Mouse (Mus musculus): ENCODE results near the gene Snrnp27.

GRCm38 (mm10) chr6:86637171-86637835 is 47.0 kb downstream of the Snrnp27 start:
- no peak for TF ChIP-seq CTCF (conservative IDR thresholded peaks at IDR 0.05 in 1 of 2, IDR thresholded peaks at IDR 0.05 in 1 of 2; ENCODE audit: low read depth in 2 of 2, low read length in 2 of 2)
- no peak for TF ChIP-seq CHD1 (IDR thresholded peaks at IDR 0.05; ENCODE audit: low read depth, low read length)
- no peak for TF ChIP-seq NELFE (IDR thresholded peaks at IDR 0.05; ENCODE audit: low read depth, low read length)
- TF ChIP-seq TCF12 (IDR thresholded peaks at IDR 0.05; ENCODE audit: low read depth, low read length): no peak
- no peak for TF ChIP-seq ZKSCAN1 (IDR thresholded peaks at IDR 0.05; ENCODE audit: borderline replicate concordance, low read depth, low read length)
- no peak for TF ChIP-seq USF2 (conservative IDR thresholded peaks at IDR 0.05; ENCODE audit: low read depth, low read length)
- no peak for TF ChIP-seq MAFK (IDR thresholded peaks at IDR 0.05; ENCODE audit: insufficient replicate concordance, low read length)
- TF ChIP-seq UBTF (IDR thresholded peaks at IDR 0.05; ENCODE audit: low read depth, low read length): no peak
- no peak for TF ChIP-seq RCOR1 (conservative IDR thresholded peaks at IDR 0.05; ENCODE audit: low read depth, low read length)
- TF ChIP-seq NRF1 (IDR thresholded peaks at IDR 0.05; ENCODE audit: low read depth, low read length): no peak
- TF ChIP-seq POLR2A (IDR thresholded peaks at IDR 0.05; ENCODE audit: low read depth, low read length): no peak
- no peak for TF ChIP-seq MAZ (IDR thresholded peaks at IDR 0.05; ENCODE audit: low read depth, low read length)
- TF ChIP-seq SIN3A (IDR thresholded peaks at IDR 0.05; ENCODE audit: low read length): no peak
